Mouse (Mus musculus): ENCODE data around the gene Atp6v1a.

GRCm38 (mm10) chr16:44175001-44175400 is 35.5 kb upstream of the Atp6v1a start:
- no peak for TF ChIP-seq POLR2A (IDR thresholded peaks at IDR 0.05; ENCODE audit: insufficient read depth, low read length)
- TF ChIP-seq CTCF (IDR thresholded peaks at IDR 0.05; ENCODE audit: low read depth, low read length) = no peak

All from ES-Bruce4 (cell line).